Mouse (Mus musculus): ENCODE measurements around the gene Bckdha. TPM values are rescaled to one million over a fixed set of nuclear protein-coding genes. Genes with fewer than 3 reads are reported as not detected.

The Bckdha gene
- 59.2 and 63.6 TPM in 2 replicates for polyA plus RNA-seq (2016; fragmentation: Nextera tagmentation; extraction: Ambion mirVana)

DNA sequence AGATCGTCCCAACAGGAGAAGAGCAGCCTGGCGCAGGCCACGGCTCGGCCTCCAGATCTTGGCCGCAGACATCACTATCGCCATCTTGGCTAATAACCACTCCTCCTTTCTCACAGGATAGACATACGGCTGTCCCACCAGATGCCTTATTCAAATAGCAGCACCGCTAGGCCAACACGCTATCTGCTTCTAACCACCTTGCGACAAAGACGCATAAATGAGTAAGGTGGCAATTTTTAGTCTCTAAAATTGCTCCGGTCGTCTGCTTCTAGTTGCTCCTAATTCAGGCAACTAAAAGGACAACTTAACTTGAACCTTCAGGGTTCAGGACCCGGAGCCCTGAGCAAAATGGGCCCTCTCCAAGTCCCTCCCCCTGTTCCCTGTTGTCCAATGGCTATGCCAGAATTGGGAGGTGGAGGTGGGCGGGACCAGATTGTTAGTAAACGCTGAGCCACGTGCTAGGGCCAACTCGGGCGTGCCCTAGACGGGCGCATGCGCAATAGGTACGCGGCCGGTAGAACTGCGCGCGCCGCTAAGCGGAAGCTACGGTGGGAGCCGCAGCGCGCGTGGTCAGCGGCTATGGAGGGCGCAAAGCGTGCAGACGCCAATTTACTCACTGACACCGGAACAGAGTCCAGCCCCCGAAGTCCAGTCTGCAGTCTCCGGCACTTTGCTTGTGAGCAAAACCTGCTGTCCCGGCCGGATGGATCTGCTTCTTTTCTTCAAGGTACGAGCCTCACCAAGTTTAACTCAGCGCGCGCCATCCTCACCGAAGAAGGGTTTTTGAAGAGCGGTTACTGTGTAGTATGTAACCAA lies at the start of gene Bckdha, which contains the start of gene Exosc5:
TSS of gene Bckdha (minus strand) at position 325 of the 816 bp plus-strand sequence.
TSS of gene Exosc5 (plus strand) at position 508 of the 816 bp plus-strand sequence.
- Histone ChIP-seq H3K27me3 (no peaks in the 10 kb centered on the region), H3K27ac (0 out of 2 replicates have a peak within 1 kb of the TSS, but pooled peaks have one; percentile 12), H3K9me3 (no peaks in the 10 kb centered on the region), H3K4me2 (replicated peaks) (peak within 1 kb of the TSS; percentile 81), H3K36me3 (peaks cover 12% of the 10 kb centered on the region), H3K9ac (peak within 1 kb of the TSS; percentile 65), H3K4me1 (peaks cover 24% of the 10 kb centered on the region), H3K4me3 (peak within 1 kb of the TSS; percentile 59)
- peak; percentile 96 for ATAC-seq (ENCODE audit: insufficient number of reproducible peaks, insufficient read depth, low FRiP score, low TSS enrichment)
- WGBS = under 1% methylated on average over 50 of the region's 50 CpGs

DNA sequence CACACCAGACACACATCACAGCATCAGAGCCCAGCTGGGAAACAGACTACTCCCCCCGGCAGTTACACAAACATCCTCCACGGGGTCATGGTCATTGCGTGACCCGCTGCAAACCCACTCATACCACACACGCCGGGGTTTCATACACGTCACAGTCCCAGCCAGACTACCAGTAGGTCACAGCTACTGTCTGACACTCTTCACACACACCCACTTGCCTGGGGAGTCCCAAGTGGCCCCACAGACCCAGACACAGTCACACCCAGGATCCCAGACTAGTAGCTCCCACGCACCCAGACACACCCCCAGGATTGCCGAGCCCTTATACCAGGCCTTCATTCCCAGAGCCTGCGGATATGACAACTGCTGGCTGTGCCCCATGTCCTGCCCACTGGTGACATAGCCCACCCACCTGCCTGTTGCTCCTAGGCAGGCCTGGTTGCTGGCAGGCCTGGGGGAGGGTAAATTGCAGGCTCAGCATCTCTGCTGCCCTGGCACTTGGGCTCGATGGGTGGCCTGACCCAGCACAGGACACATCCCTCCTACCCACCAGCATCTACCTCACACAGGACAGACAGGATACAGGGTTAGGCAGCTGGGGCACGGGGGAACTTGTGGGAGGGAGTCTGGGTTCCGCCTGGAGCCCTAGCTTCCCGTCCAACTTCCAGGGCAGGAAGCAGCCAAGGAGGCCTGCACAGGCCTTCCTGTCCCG lies 49.0 kb upstream of the Bckdha start:
- peaks cover 49% of the 10 kb centered on the region for H3K4me1 ChIP-seq
- peaks cover under 1% of the 10 kb centered on the region for H3K36me3 ChIP-seq
- no peaks in the 10 kb centered on the region for H3K9me3 ChIP-seq
- H3K4me2 ChIP-seq (replicated peaks) = no peak overlapping the region
- H3K9ac ChIP-seq = 0 out of 2 replicates have a peak overlapping the region, but pooled peaks have one; percentile 26
- peak overlapping the region; percentile 59; the same call in 1 of the 2 replicates for H3K27ac ChIP-seq
- no peak for ATAC-seq (ENCODE audit: insufficient number of reproducible peaks, insufficient read depth, low FRiP score, low TSS enrichment)
- no peak overlapping the region for H3K4me3 ChIP-seq
- H3K27me3 ChIP-seq = peaks cover 18% of the 10 kb centered on the region
- 45% methylated on average over 15 of the region's 15 CpGs for WGBS

DNA sequence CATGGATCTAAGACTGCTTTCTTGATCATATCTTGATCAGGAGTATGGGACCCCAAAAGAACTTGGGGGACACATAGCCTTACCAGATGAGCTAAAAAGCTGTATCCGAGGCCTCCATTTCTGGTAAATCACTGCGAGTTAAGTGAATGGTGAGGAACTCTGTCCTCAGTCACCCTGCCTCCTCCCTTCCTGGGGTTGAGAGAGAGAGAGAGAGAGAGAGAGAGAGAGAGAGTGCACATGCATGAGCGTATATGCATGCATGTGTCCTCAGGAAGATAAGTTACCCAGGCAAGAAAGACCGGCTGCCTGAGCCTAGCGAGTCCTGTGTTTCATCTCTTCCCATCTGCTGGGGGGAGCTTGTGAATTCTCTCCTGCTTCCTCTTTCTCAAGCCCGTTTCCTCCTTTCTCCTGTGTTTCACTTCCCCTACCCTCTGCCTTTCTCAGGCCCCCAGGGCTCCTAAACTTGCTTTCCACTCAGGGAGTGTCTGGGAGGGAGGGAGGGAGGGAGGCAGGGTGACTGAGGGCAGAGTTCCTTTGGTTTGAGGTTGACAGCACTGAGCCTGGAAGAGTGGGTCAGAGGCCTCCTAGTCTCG lies 47.9 kb upstream of the Bckdha start:
- no peak for ATAC-seq (ENCODE audit: insufficient number of reproducible peaks, insufficient read depth, low FRiP score, low TSS enrichment)
- Histone ChIP-seq H3K9me3 (no peaks in the 10 kb centered on the region), H3K4me2 (replicated peaks) (no peak overlapping the region), H3K4me1 (peaks cover 39% of the 10 kb centered on the region), H3K27me3 (peaks cover 18% of the 10 kb centered on the region), H3K36me3 (no peaks in the 10 kb centered on the region), H3K4me3 (no peak overlapping the region), H3K27ac (no peak overlapping the region), H3K9ac (no peak overlapping the region)
- 60% methylated on average over 7 of the region's 7 CpGs for WGBS

DNA sequence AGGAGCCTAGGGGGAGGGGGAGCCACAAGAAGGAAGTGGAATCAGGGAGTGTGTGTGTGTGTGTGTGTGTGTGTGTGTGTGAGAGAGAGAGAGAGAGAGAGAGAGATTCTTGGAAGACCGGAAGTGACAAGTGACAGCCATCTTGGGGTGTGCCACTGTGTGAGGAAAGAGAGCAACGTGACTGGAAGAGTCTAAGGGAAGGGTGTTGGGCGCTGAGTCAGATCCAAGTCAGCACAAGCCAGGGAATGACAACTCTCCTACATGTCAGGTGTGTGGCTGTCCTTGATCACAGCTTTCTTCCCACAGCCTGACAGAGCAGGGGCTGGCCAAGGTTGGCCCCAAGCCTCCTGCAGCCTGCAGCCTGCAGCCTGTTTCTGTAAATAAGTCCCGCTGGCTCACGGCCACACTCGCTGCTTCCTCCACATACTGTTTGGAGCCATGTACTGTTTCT lies 47.0 kb upstream of the Bckdha start:
- Histone ChIP-seq H3K9ac (no peak overlapping the region), H3K27ac (no peak overlapping the region), H3K4me2 (replicated peaks) (no peak overlapping the region), H3K4me1 (peaks cover 31% of the 10 kb centered on the region), H3K9me3 (0 out of 2 replicates have a peak, but pooled peaks cover 1% of the 10 kb centered on the region), H3K27me3 (peaks cover 18% of the 10 kb centered on the region), H3K4me3 (no peak overlapping the region), H3K36me3 (no peaks in the 10 kb centered on the region)
- 59% methylated on average over 6 of the region's 6 CpGs for WGBS
- ATAC-seq (ENCODE audit: insufficient number of reproducible peaks, insufficient read depth, low FRiP score, low TSS enrichment) = no peak

DNA sequence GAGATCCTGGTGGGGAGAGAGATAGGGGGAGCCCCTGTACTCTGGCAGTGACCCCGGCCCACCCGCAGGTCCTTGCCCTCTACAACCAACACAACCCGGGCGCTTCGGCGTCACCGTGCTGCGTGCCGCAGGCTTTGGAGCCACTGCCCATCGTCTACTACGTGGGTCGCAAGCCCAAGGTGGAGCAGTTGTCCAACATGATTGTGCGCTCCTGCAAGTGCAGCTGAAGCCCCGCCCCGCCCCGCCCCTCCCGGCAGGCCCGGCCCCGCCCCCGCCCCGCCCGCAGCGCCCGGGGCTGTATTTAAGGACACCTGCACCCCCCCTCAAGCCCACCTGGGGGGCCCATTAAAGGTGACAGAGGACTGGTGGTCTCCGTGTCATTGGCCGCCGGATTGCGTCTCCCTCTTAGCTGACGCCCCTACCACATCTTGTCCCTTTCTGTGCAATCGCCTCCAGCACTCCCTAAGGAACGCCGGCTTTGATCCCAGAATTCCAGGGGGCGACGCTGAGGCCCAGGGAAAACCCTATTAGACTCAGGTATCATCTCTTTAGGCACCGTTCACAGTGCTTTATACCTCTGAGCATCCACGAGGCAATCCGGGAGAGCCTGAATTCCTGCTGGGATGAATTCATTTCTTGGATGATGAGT lies 46.1 kb upstream of the Bckdha start:
- no peak for ATAC-seq (ENCODE audit: insufficient number of reproducible peaks, insufficient read depth, low FRiP score, low TSS enrichment)
- Histone ChIP-seq H3K27ac (no peak overlapping the region), H3K4me2 (replicated peaks) (peak overlapping the region; percentile 55), H3K4me1 (peaks cover 21% of the 10 kb centered on the region), H3K9ac (no peak overlapping the region), H3K27me3 (peaks cover 18% of the 10 kb centered on the region), H3K4me3 (peak overlapping the region; percentile 25), H3K9me3 (0 out of 2 replicates have a peak, but pooled peaks cover 3% of the 10 kb centered on the region), H3K36me3 (no peaks in the 10 kb centered on the region)
- 3% methylated on average over 34 of the region's 37 CpGs for WGBS

DNA sequence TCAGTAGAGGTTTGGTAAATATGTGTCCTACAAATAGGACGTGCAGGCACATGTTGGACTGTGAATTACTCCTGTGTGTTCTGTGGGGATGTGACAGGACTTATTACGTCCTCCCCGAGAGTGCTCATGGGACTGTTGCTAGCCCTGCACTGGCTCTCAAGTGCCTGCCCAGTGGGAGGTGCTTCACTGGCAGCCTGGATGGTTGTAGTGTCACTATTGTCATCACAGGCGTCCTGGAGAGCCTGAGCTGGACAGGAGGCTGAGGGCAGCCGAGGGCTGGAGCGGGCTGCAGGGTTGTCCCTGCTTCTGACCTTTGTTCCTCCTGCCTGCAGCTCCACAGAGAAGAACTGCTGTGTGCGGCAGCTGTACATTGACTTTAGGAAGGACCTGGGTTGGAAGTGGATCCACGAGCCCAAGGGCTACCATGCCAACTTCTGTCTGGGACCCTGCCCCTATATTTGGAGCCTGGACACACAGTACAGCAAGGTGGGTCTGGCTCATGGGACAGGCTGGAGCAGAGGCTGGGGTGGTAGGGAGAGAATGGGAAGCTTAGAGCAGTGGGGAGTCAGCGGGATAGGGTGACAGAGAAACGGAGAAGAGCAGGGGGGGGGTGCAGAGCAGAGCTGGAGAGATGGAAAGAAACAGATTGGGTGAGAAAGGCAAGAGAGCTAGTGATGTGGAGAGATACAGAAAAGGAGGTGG lies 45.2 kb upstream of the Bckdha start:
- Histone ChIP-seq H3K4me2 (replicated peaks) (peak overlapping the region; percentile 55), H3K9ac (no peak overlapping the region), H3K36me3 (no peaks in the 10 kb centered on the region), H3K27ac (no peak overlapping the region), H3K9me3 (0 out of 2 replicates have a peak, but pooled peaks cover 3% of the 10 kb centered on the region), H3K27me3 (peaks cover 18% of the 10 kb centered on the region), H3K4me3 (no peak overlapping the region), H3K4me1 (peaks cover 19% of the 10 kb centered on the region)
- peak; percentile 44; the same call in 1 of the 2 replicates for ATAC-seq (ENCODE audit: insufficient number of reproducible peaks, insufficient read depth, low FRiP score, low TSS enrichment)
- WGBS = 23% methylated on average over 10 of the region's 10 CpGs

DNA sequence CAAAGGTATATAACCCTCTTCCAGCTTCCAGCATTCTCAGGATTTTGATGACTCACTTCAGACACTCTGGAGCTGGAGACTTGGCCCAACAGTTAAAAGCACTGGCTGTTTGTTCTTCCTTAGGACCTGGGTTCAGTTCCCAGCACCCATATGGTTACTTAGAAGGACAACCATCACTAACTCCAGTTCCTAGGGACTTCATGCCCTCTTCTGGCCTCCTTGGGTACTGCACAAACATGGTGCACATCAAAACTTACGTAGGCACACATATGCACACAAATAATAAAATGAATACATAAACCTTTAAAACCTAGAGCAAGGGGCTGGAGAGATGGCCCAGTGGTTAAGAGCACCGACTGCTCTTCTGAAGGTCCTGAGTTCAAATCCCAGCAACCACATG lies 43.6 kb upstream of the Bckdha start:
- Histone ChIP-seq H3K27ac (no peak overlapping the region), H3K27me3 (peaks cover 18% of the 10 kb centered on the region), H3K9ac (no peak overlapping the region), H3K9me3 (0 out of 2 replicates have a peak, but pooled peaks cover 3% of the 10 kb centered on the region), H3K4me3 (no peak overlapping the region), H3K4me1 (peaks cover 8% of the 10 kb centered on the region; the same call in 1 of the 2 replicates), H3K36me3 (no peaks in the 10 kb centered on the region), H3K4me2 (replicated peaks) (no peak overlapping the region)
- WGBS = 94% methylated on average over 2 of the region's 2 CpGs
- ATAC-seq (ENCODE audit: insufficient number of reproducible peaks, insufficient read depth, low FRiP score, low TSS enrichment) = no peak

DNA sequence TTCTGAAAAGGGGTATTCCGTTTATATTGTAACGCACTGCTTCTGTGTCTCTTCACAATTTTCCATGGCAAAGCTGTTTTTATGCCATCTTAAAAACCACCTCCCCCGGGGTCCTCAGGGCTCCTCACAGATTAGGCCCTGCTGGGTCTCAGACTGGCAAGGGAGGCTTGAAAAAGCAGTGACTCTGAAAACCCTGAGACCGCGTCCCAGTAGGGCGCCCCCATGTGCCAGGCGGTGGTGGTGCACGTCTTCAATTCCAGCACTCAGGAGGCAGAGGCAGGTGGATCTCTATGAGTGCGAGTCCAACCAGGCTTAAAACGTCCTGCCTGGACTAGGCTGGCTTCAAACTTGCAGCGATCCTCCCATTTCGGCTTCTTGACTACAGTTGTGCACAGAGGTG lies 42.0 kb upstream of the Bckdha start:
- 0 out of 2 replicates have a peak, but pooled peaks cover 3% of the 10 kb centered on the region for H3K9me3 ChIP-seq
- WGBS = 78% methylated on average over 12 of the region's 12 CpGs
- no peak overlapping the region for H3K4me3 ChIP-seq
- H3K36me3 ChIP-seq = no peaks in the 10 kb centered on the region
- H3K27me3 ChIP-seq = peaks cover 18% of the 10 kb centered on the region
- no peak overlapping the region for H3K27ac ChIP-seq
- no peak overlapping the region for H3K4me2 ChIP-seq (replicated peaks)
- H3K9ac ChIP-seq = no peak overlapping the region
- no peak for ATAC-seq (ENCODE audit: insufficient number of reproducible peaks, insufficient read depth, low FRiP score, low TSS enrichment)
- H3K4me1 ChIP-seq = peaks cover 6% of the 10 kb centered on the region; the same call in 1 of the 2 replicates

DNA sequence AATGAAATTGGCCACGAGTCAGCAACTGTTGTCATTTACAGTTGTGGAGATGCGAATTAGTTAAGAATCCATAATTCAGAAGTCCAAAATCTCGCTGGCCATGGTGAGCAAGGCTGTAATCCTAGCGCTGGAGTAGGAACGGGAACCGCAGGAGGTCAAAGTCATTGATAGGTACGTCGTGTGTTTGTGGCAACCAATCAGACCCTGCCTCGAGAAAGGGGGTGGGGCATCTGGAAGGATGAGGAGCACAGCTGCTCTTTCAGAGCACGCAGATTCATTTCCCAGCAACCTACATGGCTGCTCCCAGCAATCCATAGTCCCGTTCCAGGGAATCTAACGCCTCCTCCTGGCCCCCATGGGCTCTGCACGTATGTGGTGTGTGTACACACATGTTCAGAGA lies 41.1 kb upstream of the Bckdha start:
- Histone ChIP-seq H3K9ac (no peak overlapping the region), H3K4me2 (replicated peaks) (no peak overlapping the region), H3K4me1 (peaks cover 4% of the 10 kb centered on the region; the same call in 1 of the 2 replicates), H3K9me3 (0 out of 2 replicates have a peak, but pooled peaks cover 3% of the 10 kb centered on the region), H3K4me3 (no peak overlapping the region), H3K27ac (no peak overlapping the region), H3K27me3 (peaks cover 16% of the 10 kb centered on the region), H3K36me3 (no peaks in the 10 kb centered on the region)
- ATAC-seq (ENCODE audit: insufficient number of reproducible peaks, insufficient read depth, low FRiP score, low TSS enrichment) = no peak
- 50% methylated on average over 13 of the region's 13 CpGs for WGBS

DNA sequence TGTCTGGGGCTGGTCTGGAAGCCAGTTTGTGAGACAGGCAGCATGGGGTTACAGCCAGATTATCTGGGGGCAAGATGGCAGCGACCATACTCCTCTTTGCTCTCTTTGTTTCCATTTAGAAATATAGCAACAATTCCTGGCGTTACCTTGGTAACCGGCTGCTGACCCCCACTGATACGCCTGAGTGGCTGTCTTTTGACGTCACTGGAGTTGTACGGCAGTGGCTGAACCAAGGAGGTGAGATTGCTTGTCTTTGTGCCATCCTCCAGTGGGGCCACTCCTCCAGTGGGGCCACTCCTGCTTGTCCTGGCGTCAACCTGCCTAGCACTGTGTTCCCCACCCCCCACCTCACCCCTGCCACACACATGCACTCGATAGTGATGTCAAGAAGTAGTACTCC lies 35.3 kb upstream of the Bckdha start:
- Histone ChIP-seq H3K27ac (no peak overlapping the region), H3K4me3 (no peak overlapping the region), H3K4me1 (no peaks in the 10 kb centered on the region), H3K9ac (no peak overlapping the region), H3K4me2 (replicated peaks) (no peak overlapping the region), H3K9me3 (0 out of 2 replicates have a peak, but pooled peaks cover 4% of the 10 kb centered on the region), H3K27me3 (peaks cover 19% of the 10 kb centered on the region), H3K36me3 (no peaks in the 10 kb centered on the region)
- 64% methylated on average over 8 of the region's 8 CpGs for WGBS
- no peak for ATAC-seq (ENCODE audit: insufficient number of reproducible peaks, insufficient read depth, low FRiP score, low TSS enrichment)

Measured in embryonic facial prominence, embryonic 12.5 days (tissue).